Mouse (Mus musculus) brain, adult 2 months (tissue): Measurements from ENCODE around the gene Bri3.

Source experiments
- DNase-seq: peaks from one replicate; pipeline ENCODE4 v3.0.0; 2011; ENCODE audit warnings: low read depth, low spot score

Gene Bri3

GRCm38 (mm10) chr5:144261309-144261708 lies 17.1 kb downstream of the Bri3 start:
- DNase-seq: no peak

GRCm38 (mm10) chr5:144261829-144262228 lies 17.6 kb downstream of the Bri3 start:
- peak; percentile 70 for DNase-seq

- DNase-seq: no peak
These were observed 18.8 kb downstream of the Bri3 start for GRCm38 (mm10) chr5:144263082-144263481.

- no peak for DNase-seq
These were observed 19.3 kb downstream of the Bri3 start for GRCm38 (mm10) chr5:144263496-144263895.

GRCm38 (mm10) chr5:144267535-144268241 lies 23.5 kb downstream of the Bri3 start:
- DNase-seq: peak; percentile 58

GRCm38 (mm10) chr5:144269926-144270325 lies 25.7 kb downstream of the Bri3 start:
- DNase-seq: no peak

- no peak for DNase-seq
These were observed 26.2 kb downstream of the Bri3 start for GRCm38 (mm10) chr5:144270420-144270819.

- no peak for DNase-seq
These were observed 26.9 kb downstream of the Bri3 start for GRCm38 (mm10) chr5:144271118-144271517.

- no peak for DNase-seq
These were observed 27.5 kb downstream of the Bri3 start for GRCm38 (mm10) chr5:144271772-144272171.

GRCm38 (mm10) chr5:144274904-144275303 lies 30.7 kb downstream of the Bri3 start:
- no peak for DNase-seq

GRCm38 (mm10) chr5:144276898-144277630 lies 32.8 kb downstream of the Bri3 start:
- DNase-seq: no peak

GRCm38 (mm10) chr5:144278374-144278960 lies 34.2 kb downstream of the Bri3 start:
- no peak for DNase-seq

- no peak for DNase-seq
These were observed 34.9 kb downstream of the Bri3 start for GRCm38 (mm10) chr5:144279081-144279541.

- DNase-seq: no peak
These were observed 35.7 kb downstream of the Bri3 start for GRCm38 (mm10) chr5:144279926-144280325.

- DNase-seq: peak; percentile 49
These were observed 38.4 kb downstream of the Bri3 start for GRCm38 (mm10) chr5:144282470-144283260.

GRCm38 (mm10) chr5:144283551-144284031 lies 39.4 kb downstream of the Bri3 start:
- peak; percentile 26 for DNase-seq

GRCm38 (mm10) chr5:144284599-144284998 lies 40.4 kb downstream of the Bri3 start:
- DNase-seq: no peak

- no peak for DNase-seq
These were observed 42.5 kb downstream of the Bri3 start for GRCm38 (mm10) chr5:144286591-144287266.

- DNase-seq: no peak
These were observed 43.1 kb downstream of the Bri3 start for GRCm38 (mm10) chr5:144287267-144287820.

- no peak for DNase-seq
These were observed 44.2 kb downstream of the Bri3 start for GRCm38 (mm10) chr5:144288391-144288790.
